Mouse (Mus musculus) stomach, embryonic 14.5 days (tissue): ENCODE measurements around the gene Por. TPM values are rescaled to one million over a fixed set of nuclear protein-coding genes. Genes with fewer than 3 reads are reported as not detected.
A peak's percentile ranks its signal among the peaks of the same experiment; 100 is the strongest.

Experiments
- ATAC-seq: fragments of 200-750 bp; cut with Nextera tagmentation; 2 replicates; pipeline ENCODE4 v1.8.0; 2017; ENCODE audit warnings: low read depth, moderate TSS enrichment; ENCODE audit not compliant: insufficient number of reproducible peaks, insufficient read depth, low FRiP score
- H3K27ac ChIP-seq: fragments of 300-500 bp; sonication (generic); 2 replicates; pipeline ENCODE4 v1.5.1; 2014; ENCODE audit warnings: mild to moderate bottlenecking, low read length, moderate library complexity, mixed read lengths
- H3K27me3 ChIP-seq: fragments of 300-500 bp; sonication (generic); 2 replicates; pipeline ENCODE4 v1.6.1; 2014; ENCODE audit warnings: low read length, control low read depth, mixed read lengths; ENCODE audit not compliant: control insufficient read depth, insufficient read depth
- H3K36me3 ChIP-seq: fragments of 300-500 bp; sonication (generic); 2 replicates; pipeline ENCODE4 v1.6.1; 2014; ENCODE audit warnings: mild to moderate bottlenecking, control low read depth, low read length, moderate library complexity, mixed read lengths; ENCODE audit not compliant: control insufficient read depth, insufficient read depth
- H3K4me1 ChIP-seq: fragments of 300-500 bp; sonication (generic); 2 replicates; pipeline ENCODE4 v1.6.1; 2014; ENCODE audit warnings: low read length, control low read depth, mixed read lengths; ENCODE audit not compliant: control insufficient read depth, insufficient read depth
- H3K4me2 ChIP-seq: fragments of 300-500 bp; sonication (generic); replicated peaks from 2 replicates; pipeline ENCODE4 v1.6.1; 2014; ENCODE audit warnings: low read depth, low read length, control low read depth
- H3K4me3 ChIP-seq: fragments of 300-500 bp; sonication (generic); 2 replicates; pipeline ENCODE4 v1.5.1; 2014; ENCODE audit warnings: low read depth, low read length, control low read depth
- H3K9ac ChIP-seq: fragments of 300-500 bp; sonication (generic); replicated peaks from 2 replicates; pipeline ENCODE4 v1.6.1; 2014; ENCODE audit warnings: low read depth, mild to moderate bottlenecking, control low read depth, low read length, moderate library complexity, mixed read lengths
- H3K9me3 ChIP-seq: fragments of 300-500 bp; sonication (generic); 2 replicates; pipeline ENCODE4 v1.6.1; 2016; ENCODE audit warnings: low read depth, low read length, control low read depth; ENCODE audit not compliant: control insufficient read depth
- WGBS: fragments of 180-500 bp; shearing (Covaris S2); extraction: QIAGEN DNeasy Blood & Tissue Kit; methylation state at CpG from one replicate; pipeline ENCODE4 v1.1.7; 2014; 5-methylcytosine and 5-hydroxymethylcytosine counted together
- polyA plus RNA-seq: library from polyadenylated mRNA; unstranded; fragments of >200 nt; fragmentation: Nextera tagmentation; extraction: Ambion mirVana; gene quantifications from 2 replicates; pipeline ENCODE4 v1.2.1, GENCODE M21; 2014

Gene Por
- polyA plus RNA-seq, 1 experiment from 2014 or later, result 70.5 TPM

DNA sequence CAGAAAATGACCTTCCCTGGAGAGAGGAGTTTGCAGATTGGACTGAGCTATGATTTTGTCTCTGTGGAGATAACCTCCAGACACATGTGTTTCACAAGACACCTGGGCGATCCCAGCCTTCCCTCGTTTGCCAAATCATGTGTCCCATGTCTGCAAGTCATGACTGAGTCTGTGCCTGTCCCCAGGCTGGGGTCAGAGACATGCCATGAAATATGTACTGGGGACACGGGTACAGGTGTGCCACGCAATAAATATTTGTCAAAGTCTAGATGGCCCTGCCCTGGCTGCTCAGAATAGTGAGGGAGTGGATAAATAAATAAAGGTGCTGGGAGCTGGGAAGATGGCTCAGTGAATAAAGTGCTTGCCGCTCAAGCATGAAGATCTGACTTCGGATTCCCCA lies 23.8 kb upstream of the Por start:
- Histone ChIP-seq H3K4me1 (no peaks in the 10 kb centered on the region), H3K9me3 (no peaks in the 10 kb centered on the region), H3K4me3 (no peak overlapping the region), H3K9ac (no peak overlapping the region), H3K36me3 (peaks cover 3% of the 10 kb centered on the region; the same call in 1 of the 2 replicates), H3K27ac (no peak overlapping the region), H3K27me3 (no peaks in the 10 kb centered on the region), H3K4me2 (no peak overlapping the region)
- ATAC-seq, result no peak
- WGBS, result 70% methylated on average over 6 of the region's 6 CpGs

- Histone ChIP-seq H3K9ac (no peak overlapping the region), H3K27me3 (no peaks in the 10 kb centered on the region), H3K4me2 (no peak overlapping the region), H3K27ac (no peak overlapping the region), H3K4me3 (no peak overlapping the region), H3K9me3 (no peaks in the 10 kb centered on the region), H3K4me1 (no peaks in the 10 kb centered on the region), H3K36me3 (peaks cover 1% of the 10 kb centered on the region; the same call in 1 of the 2 replicates)
- 80% methylated on average over 9 of the region's 9 CpGs for WGBS
- ATAC-seq, result no peak
Observed at GRCm38 (mm10) chr5:135648461-135649308, 21.1 kb upstream of the Por start.

GRCm38 (mm10) chr5:135649309-135649633 lies 20.6 kb upstream of the Por start:
- no peak overlapping the region for H3K4me2 ChIP-seq
- H3K4me3 ChIP-seq, result no peak overlapping the region
- WGBS, result 95% methylated on average over 1 of the region's 1 CpGs
- ATAC-seq, result no peak
- H3K9ac ChIP-seq, result no peak overlapping the region
- no peaks in the 10 kb centered on the region for H3K27me3 ChIP-seq
- no peaks in the 10 kb centered on the region for H3K36me3 ChIP-seq
- no peaks in the 10 kb centered on the region for H3K4me1 ChIP-seq
- H3K9me3 ChIP-seq, result no peaks in the 10 kb centered on the region
- H3K27ac ChIP-seq, result no peak overlapping the region

DNA sequence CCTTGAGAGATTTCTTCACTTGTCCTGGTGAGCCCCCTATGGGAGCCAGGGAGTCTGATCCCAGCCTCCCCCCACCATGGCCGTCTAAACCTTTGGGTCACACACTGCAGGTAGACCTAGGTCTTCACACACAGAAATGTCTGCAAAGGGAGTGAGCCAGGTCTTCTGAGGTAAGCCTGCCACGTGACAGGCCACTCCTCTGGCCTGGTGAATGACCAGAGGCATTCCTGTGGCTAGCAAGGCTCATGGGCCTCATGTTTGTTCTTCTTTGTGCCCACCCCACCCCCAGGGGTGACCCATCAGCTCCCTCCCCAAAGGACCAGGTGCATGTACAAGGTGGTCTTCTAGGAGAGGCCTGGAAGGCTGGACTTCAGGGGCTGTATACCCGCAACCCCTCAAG lies 18.3 kb upstream of the Por start:
- Histone ChIP-seq H3K27ac (no peak overlapping the region), H3K9me3 (no peaks in the 10 kb centered on the region), H3K9ac (no peak overlapping the region), H3K4me1 (no peaks in the 10 kb centered on the region), H3K36me3 (no peaks in the 10 kb centered on the region), H3K4me3 (no peak overlapping the region), H3K4me2 (no peak overlapping the region), H3K27me3 (no peaks in the 10 kb centered on the region)
- no peak for ATAC-seq
- WGBS, result 78% methylated on average over 3 of the region's 3 CpGs

DNA sequence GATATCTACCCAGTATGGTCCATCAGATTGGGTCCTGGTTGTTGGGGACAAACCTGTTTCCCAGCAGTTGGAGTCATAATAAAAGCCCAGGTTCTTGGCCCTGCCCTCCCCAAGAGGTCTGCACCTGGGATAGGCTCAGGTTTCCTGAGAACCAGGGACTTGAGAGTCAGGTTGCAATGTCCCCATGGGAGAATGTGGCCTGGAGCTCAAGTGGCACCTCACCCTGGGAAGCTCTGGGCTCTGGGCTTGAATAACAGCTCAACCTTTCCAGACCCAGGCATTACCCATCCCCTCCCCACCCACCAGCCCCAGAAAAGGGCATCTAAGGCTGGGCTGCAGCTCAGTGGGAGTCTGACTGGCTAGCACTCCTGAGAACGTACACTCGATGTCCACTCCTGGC lies 16.6 kb upstream of the Por start:
- no peaks in the 10 kb centered on the region for H3K27me3 ChIP-seq
- 74% methylated on average over 2 of the region's 2 CpGs for whole genome bisulfite sequencing
- H3K9ac ChIP-seq, result no peak overlapping the region
- H3K4me2 ChIP-seq, result no peak overlapping the region
- no peaks in the 10 kb centered on the region for H3K36me3 ChIP-seq
- no peaks in the 10 kb centered on the region for H3K4me1 ChIP-seq
- H3K9me3 ChIP-seq, result no peaks in the 10 kb centered on the region
- H3K27ac ChIP-seq, result no peak overlapping the region
- H3K4me3 ChIP-seq, result no peak overlapping the region
- ATAC-seq, result no peak

DNA sequence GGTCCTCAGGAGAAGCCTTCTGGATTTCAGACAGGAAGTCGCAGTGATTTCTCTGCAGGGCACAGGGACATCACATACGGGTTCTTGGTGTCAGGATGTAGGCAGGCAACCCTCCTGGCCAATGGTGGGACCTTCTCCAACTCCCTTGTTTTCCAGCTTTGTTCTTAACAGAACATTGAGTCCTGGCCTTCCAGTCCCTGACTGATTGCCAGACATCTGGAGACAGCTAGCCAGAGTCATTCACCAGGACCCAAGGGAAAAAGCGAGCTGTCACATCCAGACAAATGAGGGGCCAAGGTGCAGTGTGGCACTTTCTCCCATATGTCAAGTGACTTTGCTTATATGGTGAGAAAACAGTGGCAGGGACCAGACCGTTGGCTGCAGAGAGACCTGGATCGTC lies 13.8 kb upstream of the Por start:
- Histone ChIP-seq H3K9me3 (no peaks in the 10 kb centered on the region), H3K36me3 (no peaks in the 10 kb centered on the region), H3K4me2 (no peak overlapping the region), H3K27ac (no peak overlapping the region), H3K4me1 (no peaks in the 10 kb centered on the region), H3K4me3 (no peak overlapping the region), H3K9ac (no peak overlapping the region), H3K27me3 (no peaks in the 10 kb centered on the region)
- ATAC-seq, result no peak
- 59% methylated on average over 5 of the region's 5 CpGs for WGBS

DNA sequence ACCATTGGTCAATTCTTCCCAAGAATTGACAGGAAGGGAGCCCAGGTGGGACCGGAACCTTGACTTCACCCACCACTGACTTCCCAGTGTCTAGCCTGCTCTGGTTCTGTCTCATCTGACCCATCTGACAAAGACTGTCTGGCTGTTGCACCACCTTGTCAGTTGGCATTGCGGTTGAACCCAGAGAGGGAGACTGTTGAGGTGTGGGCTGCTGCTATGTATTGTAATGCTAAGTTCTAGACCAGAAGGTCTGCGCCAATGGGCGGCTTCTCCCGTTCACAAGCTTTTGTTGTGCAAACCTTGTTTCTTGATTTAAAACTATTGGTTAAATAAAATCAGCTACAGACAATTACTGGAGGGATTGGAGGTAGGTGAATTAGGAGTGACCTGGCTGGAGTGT lies 12.7 kb upstream of the Por start:
- WGBS, result 88% methylated on average over 5 of the region's 5 CpGs
- Histone ChIP-seq H3K27ac (no peak overlapping the region), H3K27me3 (no peaks in the 10 kb centered on the region), H3K4me2 (no peak overlapping the region), H3K4me3 (no peak overlapping the region), H3K9ac (no peak overlapping the region), H3K4me1 (no peaks in the 10 kb centered on the region), H3K9me3 (no peaks in the 10 kb centered on the region), H3K36me3 (no peaks in the 10 kb centered on the region)
- no peak for ATAC-seq

GRCm38 (mm10) chr5:135657703-135658373 lies 12.0 kb upstream of the Por start:
- 48% methylated on average over 17 of the region's 17 CpGs for WGBS
- Histone ChIP-seq H3K27me3 (no peaks in the 10 kb centered on the region), H3K4me3 (no peak overlapping the region), H3K36me3 (no peaks in the 10 kb centered on the region), H3K27ac (no peak overlapping the region), H3K9me3 (no peaks in the 10 kb centered on the region), H3K4me1 (no peaks in the 10 kb centered on the region), H3K9ac (no peak overlapping the region), H3K4me2 (no peak overlapping the region)
- ATAC-seq, result 0 out of 2 replicates have a peak, but pooled peaks have one; percentile 10
